Mouse (Mus musculus) hindbrain, embryonic 12.5 days (tissue): Measurements from ENCODE around the gene Snx32. TPM values are rescaled to one million over a fixed set of nuclear protein-coding genes. Genes with fewer than 3 reads are reported as not detected.

Experiments
- ATAC-seq: fragments of 200-750 bp; cut with Nextera tagmentation; 2 replicates; pipeline ENCODE4 v1.8.0; 2017; ENCODE audit warnings: moderate TSS enrichment; ENCODE audit not compliant: low FRiP score
- H3K27ac ChIP-seq: fragments of 300-500 bp; sonication (generic); 2 replicates; pipeline ENCODE4 v1.5.1; 2016; ENCODE audit warnings: mild to moderate bottlenecking
- H3K27me3 ChIP-seq: fragments of 300-500 bp; sonication (generic); 2 replicates; pipeline ENCODE4 v1.6.1; 2016; ENCODE audit warnings: mild to moderate bottlenecking
- H3K36me3 ChIP-seq: fragments of 300-500 bp; sonication (generic); 2 replicates; pipeline ENCODE4 v1.6.1; 2016; ENCODE audit warnings: mild to moderate bottlenecking
- H3K4me1 ChIP-seq: fragments of 300-500 bp; sonication (generic); 2 replicates; pipeline ENCODE4 v1.6.1; 2016
- H3K4me2 ChIP-seq: fragments of 300-500 bp; sonication (generic); replicated peaks from 2 replicates; pipeline ENCODE4 v1.6.1; 2016; ENCODE audit warnings: mild to moderate bottlenecking
- H3K4me3 ChIP-seq: fragments of 300-500 bp; sonication (generic); 2 replicates; pipeline ENCODE4 v1.5.1; 2016; ENCODE audit warnings: mild to moderate bottlenecking
- H3K9ac ChIP-seq: fragments of 300-500 bp; sonication (generic); 2 replicates; pipeline ENCODE4 v1.6.1; 2016; ENCODE audit warnings: mild to moderate bottlenecking, moderate library complexity
- H3K9me3 ChIP-seq: fragments of 300-500 bp; sonication (generic); replicated peaks from 2 replicates; pipeline ENCODE4 v1.6.1; 2016; ENCODE audit warnings: mild to moderate bottlenecking
- WGBS: fragments of 180-500 bp; shearing (Covaris S2); methylation state at CpG from one replicate; pipeline ENCODE4 v1.1.7; 2016; 5-methylcytosine and 5-hydroxymethylcytosine counted together
- polyA plus RNA-seq: library from polyadenylated mRNA; unstranded; fragments of >200 nt; fragmentation: Nextera tagmentation; extraction: Ambion mirVana; gene quantifications from 2 replicates; pipeline ENCODE4 v1.2.1, GENCODE M21; 2016

Gene Snx32
- 38.3 and 42.2 TPM in 2 replicates for polyA plus RNA-seq

GRCm38 (mm10) chr19:5510031-5511026 lies at the start of gene Snx32:
Gene Snx32, minus strand, starts transcription at chr19:5510538.
- Histone ChIP-seq H3K9ac (peak within 1 kb of the TSS; percentile 67), H3K4me2 (peak within 1 kb of the TSS; percentile 71), H3K4me3 (peak within 1 kb of the TSS; percentile 48), H3K9me3 (no peaks in the 10 kb centered on the region), H3K4me1 (peaks cover 20% of the 10 kb centered on the region), H3K27ac (peak within 1 kb of the TSS; percentile 77), H3K27me3 (no peaks in the 10 kb centered on the region), H3K36me3 (no peaks in the 10 kb centered on the region)
- ATAC-seq: peak; percentile 99
- 2% methylated on average over 46 of the region's 47 CpGs for WGBS

GRCm38 (mm10) chr19:5559631-5560456 lies 49.5 kb upstream of the Snx32 start:
- Histone ChIP-seq H3K9me3 (no peaks in the 10 kb centered on the region), H3K36me3 (no peaks in the 10 kb centered on the region), H3K4me2 (peak overlapping the region; percentile 55), H3K27ac (no peak overlapping the region), H3K9ac (peak overlapping the region; percentile 41; the same call in 1 of the 2 replicates), H3K27me3 (peaks cover 96% of the 10 kb centered on the region), H3K4me1 (peaks cover 14% of the 10 kb centered on the region), H3K4me3 (peak overlapping the region; percentile 30)
- no peak for ATAC-seq
- 1% methylated on average over 69 of the region's 69 CpGs for WGBS

- Histone ChIP-seq H3K9ac (no peak overlapping the region), H3K4me1 (peaks cover 14% of the 10 kb centered on the region), H3K36me3 (no peaks in the 10 kb centered on the region), H3K4me2 (no peak overlapping the region), H3K9me3 (no peaks in the 10 kb centered on the region), H3K27ac (no peak overlapping the region), H3K4me3 (no peak overlapping the region), H3K27me3 (peaks cover 96% of the 10 kb centered on the region)
- no peak for ATAC-seq
- 17% methylated on average over 7 of the region's 8 CpGs for WGBS
These were observed 48.9 kb upstream of the Snx32 start for GRCm38 (mm10) chr19:5559229-5559628.

- WGBS: 46% methylated on average over 8 of the region's 8 CpGs
- H3K27me3 ChIP-seq: peaks cover 95% of the 10 kb centered on the region
- no peak for ATAC-seq
- H3K27ac ChIP-seq: no peak overlapping the region
- H3K9me3 ChIP-seq: no peaks in the 10 kb centered on the region
- H3K4me3 ChIP-seq: no peak overlapping the region
- H3K36me3 ChIP-seq: no peaks in the 10 kb centered on the region
- no peak overlapping the region for H3K4me2 ChIP-seq
- H3K9ac ChIP-seq: no peak overlapping the region
- peaks cover 14% of the 10 kb centered on the region for H3K4me1 ChIP-seq
These were observed 48.4 kb upstream of the Snx32 start for GRCm38 (mm10) chr19:5558770-5559169.

- ATAC-seq: no peak
- Histone ChIP-seq H3K4me2 (no peak overlapping the region), H3K9me3 (no peaks in the 10 kb centered on the region), H3K9ac (no peak overlapping the region), H3K27ac (no peak overlapping the region), H3K27me3 (peaks cover 92% of the 10 kb centered on the region), H3K4me1 (peaks cover 14% of the 10 kb centered on the region), H3K4me3 (no peak overlapping the region), H3K36me3 (no peaks in the 10 kb centered on the region)
- WGBS: 42% methylated on average over 7 of the region's 7 CpGs
These were observed 47.8 kb upstream of the Snx32 start for GRCm38 (mm10) chr19:5558169-5558568.

- H3K9ac ChIP-seq: no peak overlapping the region
- WGBS: 73% methylated on average over 14 of the region's 14 CpGs
- peaks cover 52% of the 10 kb centered on the region for H3K27me3 ChIP-seq
- H3K27ac ChIP-seq: no peak overlapping the region
- H3K4me1 ChIP-seq: no peaks in the 10 kb centered on the region
- H3K4me3 ChIP-seq: no peak overlapping the region
- no peak for ATAC-seq
- H3K36me3 ChIP-seq: no peaks in the 10 kb centered on the region
- H3K9me3 ChIP-seq: no peaks in the 10 kb centered on the region
- no peak overlapping the region for H3K4me2 ChIP-seq
These were observed 43.9 kb upstream of the Snx32 start for GRCm38 (mm10) chr19:5554212-5554611.

GRCm38 (mm10) chr19:5553802-5554201 lies 43.5 kb upstream of the Snx32 start:
- Histone ChIP-seq H3K27ac (no peak overlapping the region), H3K27me3 (peaks cover 48% of the 10 kb centered on the region), H3K4me2 (no peak overlapping the region), H3K9ac (no peak overlapping the region), H3K36me3 (no peaks in the 10 kb centered on the region), H3K9me3 (no peaks in the 10 kb centered on the region), H3K4me3 (no peak overlapping the region), H3K4me1 (no peaks in the 10 kb centered on the region)
- no peak for ATAC-seq
- 66% methylated on average over 8 of the region's 8 CpGs for WGBS

- H3K27me3 ChIP-seq: peaks cover 2% of the 10 kb centered on the region; the same call in 1 of the 2 replicates
- no peak overlapping the region for H3K4me2 ChIP-seq
- no peak overlapping the region for H3K27ac ChIP-seq
- no peaks in the 10 kb centered on the region for H3K4me1 ChIP-seq
- H3K4me3 ChIP-seq: no peak overlapping the region
- no peak for ATAC-seq
- no peaks in the 10 kb centered on the region for H3K9me3 ChIP-seq
- H3K36me3 ChIP-seq: no peaks in the 10 kb centered on the region
- 75% methylated on average over 4 of the region's 4 CpGs for WGBS
- H3K9ac ChIP-seq: no peak overlapping the region
These were observed 37.2 kb upstream of the Snx32 start for GRCm38 (mm10) chr19:5547471-5548056.

GRCm38 (mm10) chr19:5544031-5544430 lies 33.7 kb upstream of the Snx32 start:
- peaks cover 2% of the 10 kb centered on the region; the same call in 1 of the 2 replicates for H3K27me3 ChIP-seq
- H3K4me1 ChIP-seq: no peaks in the 10 kb centered on the region
- no peak overlapping the region for H3K4me2 ChIP-seq
- H3K9ac ChIP-seq: 0 out of 2 replicates have a peak overlapping the region, but pooled peaks have one; percentile 6
- H3K4me3 ChIP-seq: no peak overlapping the region
- no peaks in the 10 kb centered on the region for H3K36me3 ChIP-seq
- no peaks in the 10 kb centered on the region for H3K9me3 ChIP-seq
- WGBS: 52% methylated on average over 11 of the region's 11 CpGs
- H3K27ac ChIP-seq: no peak overlapping the region
- no peak for ATAC-seq

- Histone ChIP-seq H3K9me3 (no peaks in the 10 kb centered on the region), H3K27me3 (peaks cover 5% of the 10 kb centered on the region; the same call in 1 of the 2 replicates), H3K27ac (no peak overlapping the region), H3K36me3 (no peaks in the 10 kb centered on the region), H3K4me1 (no peaks in the 10 kb centered on the region), H3K4me2 (no peak overlapping the region), H3K4me3 (no peak overlapping the region), H3K9ac (no peak overlapping the region)
- 91% methylated on average over 9 of the region's 9 CpGs for WGBS
- no peak for ATAC-seq
These were observed 33.0 kb upstream of the Snx32 start for GRCm38 (mm10) chr19:5543362-5543761.

- Histone ChIP-seq H3K9ac (no peak overlapping the region), H3K27ac (no peak overlapping the region), H3K36me3 (no peaks in the 10 kb centered on the region), H3K4me1 (no peaks in the 10 kb centered on the region), H3K9me3 (no peaks in the 10 kb centered on the region), H3K4me2 (no peak overlapping the region), H3K4me3 (no peak overlapping the region), H3K27me3 (peaks cover 13% of the 10 kb centered on the region)
- no peak for ATAC-seq
- 71% methylated on average over 8 of the region's 8 CpGs for WGBS
These were observed 28.4 kb upstream of the Snx32 start for GRCm38 (mm10) chr19:5538786-5539185.

GRCm38 (mm10) chr19:5532520-5532919 lies 22.2 kb upstream of the Snx32 start:
- no peak overlapping the region for H3K4me3 ChIP-seq
- H3K9ac ChIP-seq: no peak overlapping the region
- no peaks in the 10 kb centered on the region for H3K9me3 ChIP-seq
- WGBS: 81% methylated on average over 8 of the region's 8 CpGs
- peaks cover 38% of the 10 kb centered on the region for H3K27me3 ChIP-seq
- no peak overlapping the region for H3K4me2 ChIP-seq
- no peaks in the 10 kb centered on the region for H3K36me3 ChIP-seq
- H3K27ac ChIP-seq: no peak overlapping the region
- ATAC-seq: no peak
- peaks cover 13% of the 10 kb centered on the region for H3K4me1 ChIP-seq
